In the genomic region with DNA sequence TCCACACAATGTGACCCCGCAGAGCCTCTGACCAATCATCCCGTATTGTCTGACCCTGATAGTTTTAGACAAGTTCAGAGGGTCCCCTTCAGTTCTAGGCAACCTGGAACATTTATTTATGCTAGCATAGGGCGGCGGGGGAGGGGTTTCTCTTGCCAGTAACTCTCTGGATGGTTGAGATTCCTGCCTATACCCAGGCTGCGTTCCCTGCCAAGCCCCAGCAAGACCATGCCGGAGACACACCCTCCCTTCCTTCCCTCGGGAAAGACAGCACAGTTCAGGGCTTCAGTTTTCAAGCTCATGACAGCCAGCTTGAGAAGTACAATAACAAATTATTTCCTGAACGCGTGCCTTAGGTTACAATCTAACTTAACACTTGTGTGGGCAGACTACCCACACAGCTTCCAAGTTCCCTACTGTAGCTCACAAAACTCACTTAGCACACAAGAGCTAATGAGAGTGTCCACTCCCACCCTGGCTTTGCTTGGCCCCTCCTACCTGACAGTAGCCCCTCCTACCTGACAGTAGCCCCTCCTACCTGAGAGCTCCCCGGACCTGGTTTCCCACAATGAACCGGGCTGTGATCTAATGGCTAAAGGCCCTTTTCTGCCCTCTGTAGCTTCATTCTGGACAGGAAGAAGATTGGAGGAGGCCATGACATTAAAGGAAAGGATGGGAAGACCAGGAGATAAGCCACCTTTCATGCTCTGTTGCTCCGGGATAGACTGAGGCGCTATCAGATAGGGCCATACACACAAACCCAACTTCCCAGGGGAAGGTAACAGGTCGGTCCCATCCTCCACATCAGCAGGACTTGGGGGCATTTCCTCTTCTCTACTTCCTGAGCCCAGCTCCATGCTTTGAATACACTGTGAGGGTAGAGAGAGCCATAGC, we compare ENCODE assay signal across 9 mouse cellular contexts. TPM values are rescaled to one million over a fixed set of nuclear protein-coding genes. Genes with fewer than 3 reads are reported as not detected.
A peak's percentile ranks its signal among the peaks of the same experiment; 100 is the strongest.
DNase-seq lines count a peak whose midpoint lies in the region; ATAC-seq lines count a peak whose summit lies in the region.
"Had no signal": no experiment of that assay in that cellular context is flagged by ENCODE, and none has a peak within 500 bp of the region (broad histone marks: within the 10 kb centered on the region; RNA-seq: fewer than 3 reads in every experiment).

No protein-coding gene starts in this region.

- DNase-seq in midbrain, embryonic 11.5 days (ENCODE audit: low spot score, missing footprints), result peak; percentile 81
- no peak for DNase-seq in midbrain, embryonic 14.5 days
- DNase-seq in liver, result peak; percentile 52
- DNase-seq in naive thymus-derived CD4-positive, alpha-beta T cell, adult 2 months (ENCODE audit: low read depth), result peak; percentile 68
- no peak for DNase-seq in cerebellum, postnatal 10 days
- no peak for DNase-seq in left cerebral cortex, postnatal 4 days

- intact Hi-C loops in left cerebral cortex, postnatal 4 days (cut with DNase I), result no loop called here

- H3K4me3 ChIP-seq in midbrain, embryonic 11.5 days (ENCODE audit: low read depth, low read length), result no peak overlapping the region
- no peak overlapping the region for H3K4me3 ChIP-seq in midbrain, embryonic 14.5 days (replicated peaks; ENCODE audit: low read depth, low read length)
- H3K4me3 ChIP-seq in embryonic facial prominence, embryonic 12.5 days, result no peak overlapping the region
- no peak overlapping the region for H3K4me3 ChIP-seq in hindbrain, embryonic 15.5 days

- no peaks in the 10 kb centered on the region for H3K9me3 ChIP-seq in midbrain, embryonic 11.5 days (ENCODE audit: control insufficient read depth, low read length)
- no peaks in the 10 kb centered on the region for H3K9me3 ChIP-seq in midbrain, embryonic 14.5 days (ENCODE audit: control insufficient read depth, low read length)
- no peaks in the 10 kb centered on the region for H3K9me3 ChIP-seq in embryonic facial prominence, embryonic 12.5 days
- no peaks in the 10 kb centered on the region for H3K9me3 ChIP-seq in hindbrain, embryonic 15.5 days

- no peaks in the 10 kb centered on the region for H3K27me3 ChIP-seq in midbrain, embryonic 11.5 days (ENCODE audit: control insufficient read depth, insufficient read depth, low read length)
- no peaks in the 10 kb centered on the region for H3K27me3 ChIP-seq in midbrain, embryonic 14.5 days (ENCODE audit: control insufficient read depth, insufficient read depth, low read length)
- no peaks in the 10 kb centered on the region for H3K27me3 ChIP-seq in embryonic facial prominence, embryonic 12.5 days
- no peaks in the 10 kb centered on the region for H3K27me3 ChIP-seq in hindbrain, embryonic 15.5 days
- H3K27me3 ChIP-seq: Patski had no signal

- no peaks in the 10 kb centered on the region for H3K36me3 ChIP-seq in midbrain, embryonic 11.5 days (ENCODE audit: control insufficient read depth, insufficient read depth, low read length)
- H3K36me3 ChIP-seq in midbrain, embryonic 14.5 days (ENCODE audit: control insufficient read depth, insufficient read depth, low read length), result peaks cover 21% of the 10 kb centered on the region
- no peaks in the 10 kb centered on the region for H3K36me3 ChIP-seq in embryonic facial prominence, embryonic 12.5 days
- H3K36me3 ChIP-seq in hindbrain, embryonic 15.5 days, result peaks cover 19% of the 10 kb centered on the region

- WGBS in midbrain, embryonic 11.5 days, result 77% methylated on average over 14 of the region's 14 CpGs
- 78% methylated on average over 14 of the region's 14 CpGs for WGBS in midbrain, embryonic 14.5 days
- 51% methylated on average over 14 of the region's 14 CpGs for WGBS in embryonic facial prominence, embryonic 12.5 days
- WGBS in hindbrain, embryonic 15.5 days, result 70% methylated on average over 14 of the region's 14 CpGs

- no peak overlapping the region for H3K9ac ChIP-seq in midbrain, embryonic 11.5 days (ENCODE audit: low read length)
- H3K9ac ChIP-seq in midbrain, embryonic 14.5 days (replicated peaks; ENCODE audit: low read length), result no peak overlapping the region
- H3K9ac ChIP-seq in embryonic facial prominence, embryonic 12.5 days, result no peak overlapping the region
- no peak overlapping the region for H3K9ac ChIP-seq in hindbrain, embryonic 15.5 days

- no peak for ATAC-seq in midbrain, embryonic 11.5 days (ENCODE audit: low FRiP score)
- ATAC-seq in midbrain, embryonic 14.5 days (ENCODE audit: low FRiP score, low TSS enrichment), result no peak
- ATAC-seq in embryonic facial prominence, embryonic 12.5 days (ENCODE audit: insufficient number of reproducible peaks, insufficient read depth, low FRiP score, low TSS enrichment), result no peak
- ATAC-seq in hindbrain, embryonic 15.5 days (ENCODE audit: low FRiP score, low read depth), result no peak
- ATAC-seq: Patski had no signal

- 0 out of 2 replicates have a peak overlapping the region, but pooled peaks have one; percentile 11 for H3K27ac ChIP-seq in midbrain, embryonic 11.5 days (ENCODE audit: low read depth, low read length)
- no peak overlapping the region for H3K27ac ChIP-seq in midbrain, embryonic 14.5 days (replicated peaks; ENCODE audit: low read depth, low read length)
- peak overlapping the region; percentile 41; the same call in 1 of the 2 replicates for H3K27ac ChIP-seq in embryonic facial prominence, embryonic 12.5 days
- H3K27ac ChIP-seq in hindbrain, embryonic 15.5 days (replicated peaks), result peak overlapping the region; percentile 23

- no peak overlapping the region for H3K4me2 ChIP-seq in midbrain, embryonic 11.5 days
- no peak overlapping the region for H3K4me2 ChIP-seq in midbrain, embryonic 14.5 days (ENCODE audit: low read length)
- no peak overlapping the region for H3K4me2 ChIP-seq in embryonic facial prominence, embryonic 12.5 days (replicated peaks)
- no peak overlapping the region for H3K4me2 ChIP-seq in hindbrain, embryonic 15.5 days

- no peaks in the 10 kb centered on the region for H3K4me1 ChIP-seq in midbrain, embryonic 11.5 days (ENCODE audit: control insufficient read depth, insufficient read depth, low read length)
- H3K4me1 ChIP-seq in midbrain, embryonic 14.5 days (ENCODE audit: control insufficient read depth, insufficient read depth, low read length), result no peaks in the 10 kb centered on the region
- H3K4me1 ChIP-seq in embryonic facial prominence, embryonic 12.5 days, result peaks cover 22% of the 10 kb centered on the region
- H3K4me1 ChIP-seq in hindbrain, embryonic 15.5 days (replicated peaks), result no peaks in the 10 kb centered on the region

RNA-seq across cellular contexts. Expression of a gene that starts 46.6 kb away (rescaled TPM):
- 2.6 and 3.2 TPM in 2 replicates for polyA plus RNA-seq in midbrain, embryonic 11.5 days (2014; fragmentation: Nextera tagmentation; extraction: Ambion mirVana)
- 10.0 and 10.1 TPM in 2 replicates for polyA plus RNA-seq in midbrain, embryonic 14.5 days (2014; fragmentation: Nextera tagmentation; extraction: Ambion mirVana)
- polyA plus RNA-seq in embryonic facial prominence, embryonic 12.5 days (2016; fragmentation: Nextera tagmentation; extraction: Ambion mirVana), result 2.9 and 3.1 TPM in 2 replicates
- 12.6 and 14.0 TPM in 2 replicates for polyA plus RNA-seq in hindbrain, embryonic 15.5 days (2015; fragmentation: Nextera tagmentation; extraction: Ambion mirVana)
- 10 to 100 TPM; 19.4 to 19.8 TPM for total RNA-seq in left cerebral cortex, postnatal 4 days (2021)

Comparison
In these comparisons a context has a peak if more than half of its experiments do, and no peak if none do; other contexts are left out.
1. DNase-seq: peak in midbrain, embryonic 11.5 days (single experiment), liver (single experiment) and naive thymus-derived CD4-positive, alpha-beta T cell, adult 2 months (single experiment); none in midbrain, embryonic 14.5 days (single experiment), cerebellum, postnatal 10 days (0 of 2) and left cerebral cortex, postnatal 4 days (single experiment).